Mouse (Mus musculus) megakaryocyte progenitor cell, adult 5-6 weeks (primary cell): ENCODE data around the gene Taf15. TPM values are rescaled to one million over a fixed set of nuclear protein-coding genes. Genes with fewer than 3 reads are reported as not detected.
A peak's percentile ranks its signal among the peaks of the same experiment; 100 is the strongest.

Experiments
- ATAC-seq: replicated peaks from 2 replicates; pipeline ENCODE4 v1.8.0; 2016; ENCODE audit warnings: mild to moderate bottlenecking, moderate TSS enrichment, inconsistent platforms; ENCODE audit not compliant: poor library complexity
- total RNA-seq, 2 experiments: library from RNA; stranded (forward) in 1 of 2; stranded (reverse) in 1 of 2; fragments of 157-497, 149-512 nt in 1 of 2; fragments of 200-1000 nt in 1 of 2; gene quantifications; 2 replicates each; pipeline versions ENCODE4 v1.2.3 to v1.2.4; 2015 to 2017

Taf15 gene
- 68.8 and 73.2 TPM in 2 replicates for total RNA-seq (2015)
- total RNA-seq (2017) = 25.2 and 49.7 TPM in 2 replicates

DNA sequence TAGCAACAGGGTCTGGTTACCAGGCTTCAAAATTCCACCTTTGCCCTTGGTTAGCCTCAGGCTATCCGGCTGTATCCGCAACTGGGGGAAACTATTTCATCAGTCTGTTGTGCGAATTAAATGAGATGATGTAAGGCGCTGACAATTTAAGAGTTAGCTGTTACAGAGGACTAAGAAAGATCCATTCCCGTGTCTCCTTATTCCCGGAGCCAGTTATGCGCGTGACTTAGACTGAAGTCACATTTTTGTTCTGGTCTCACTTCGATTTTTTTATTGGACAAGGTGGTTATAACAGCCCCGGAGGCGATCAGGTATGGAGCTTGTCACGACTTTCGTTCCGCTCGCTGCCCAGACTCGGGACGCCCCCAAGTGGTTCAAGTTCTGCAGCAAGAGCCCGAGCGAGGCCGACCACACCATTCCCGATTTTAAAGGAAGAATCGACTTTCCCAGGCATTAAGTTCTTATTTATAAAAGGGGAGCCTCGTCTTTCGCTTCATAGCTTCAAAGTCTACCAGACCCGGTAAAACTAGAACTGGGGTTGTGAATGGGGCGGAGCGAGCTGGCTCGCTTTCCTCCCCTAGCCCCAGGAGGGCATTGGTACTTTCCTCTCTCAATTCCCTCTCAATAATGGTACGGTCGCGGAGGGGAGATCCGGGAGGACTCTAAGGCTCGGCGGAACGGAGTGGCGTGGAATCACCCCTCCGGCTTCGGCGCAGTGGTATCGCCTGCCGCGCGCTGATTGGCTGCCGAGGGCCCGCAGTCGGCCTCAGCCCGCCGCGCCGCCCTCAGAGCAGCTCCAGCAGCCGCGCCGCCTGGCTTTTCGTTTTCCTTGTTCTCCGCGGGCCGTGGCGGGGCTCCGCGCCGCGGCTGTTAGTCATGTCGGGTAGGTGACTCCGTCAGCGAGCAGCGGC lies at the start of gene Taf15:
Taf15 (plus strand) TSS at position 763 of the 911 bp plus-strand sequence.
- ATAC-seq = peak; percentile 98

DNA sequence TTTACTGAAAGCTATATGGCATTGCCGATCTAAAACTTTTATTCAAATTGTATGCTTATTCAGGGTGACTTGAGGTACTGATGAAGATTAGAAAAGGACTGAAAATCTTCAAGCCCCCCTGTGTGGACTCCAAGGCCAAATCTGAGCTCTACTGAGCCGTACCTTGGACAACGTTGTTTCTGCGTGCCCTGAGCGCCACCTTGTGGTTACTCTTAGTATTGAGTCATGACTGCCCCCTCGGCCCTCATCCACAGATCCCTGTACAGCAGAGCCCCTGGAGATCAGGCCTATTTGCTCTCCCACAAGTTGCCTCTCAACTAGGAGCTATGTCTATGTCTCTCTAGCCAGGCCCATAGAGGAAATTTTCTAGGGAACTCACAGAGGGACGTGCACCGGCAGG lies 48.2 kb upstream of the Taf15 start:
- peak; percentile 67 for ATAC-seq

DNA sequence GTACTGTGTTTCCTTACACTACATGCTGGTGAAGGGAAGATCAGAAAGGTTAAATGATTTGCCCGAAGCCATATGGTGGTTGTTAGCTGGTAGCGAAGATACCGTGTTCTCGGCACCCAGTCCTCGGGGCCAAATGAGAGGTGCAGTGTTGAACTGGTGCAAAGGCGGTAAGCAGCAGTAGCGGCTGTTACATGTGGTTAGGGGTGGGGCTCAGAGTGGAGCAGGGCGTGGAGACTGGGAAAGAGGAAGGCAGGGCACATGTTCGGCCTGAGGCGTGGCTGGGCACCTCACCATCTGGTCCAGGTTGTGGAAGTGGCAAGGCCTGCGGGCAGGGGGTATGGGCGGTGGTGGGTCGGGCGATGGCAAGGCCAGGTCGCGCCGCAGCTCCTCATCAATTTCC lies 45.9 kb upstream of the Taf15 start:
- ATAC-seq = peak; percentile 95

DNA sequence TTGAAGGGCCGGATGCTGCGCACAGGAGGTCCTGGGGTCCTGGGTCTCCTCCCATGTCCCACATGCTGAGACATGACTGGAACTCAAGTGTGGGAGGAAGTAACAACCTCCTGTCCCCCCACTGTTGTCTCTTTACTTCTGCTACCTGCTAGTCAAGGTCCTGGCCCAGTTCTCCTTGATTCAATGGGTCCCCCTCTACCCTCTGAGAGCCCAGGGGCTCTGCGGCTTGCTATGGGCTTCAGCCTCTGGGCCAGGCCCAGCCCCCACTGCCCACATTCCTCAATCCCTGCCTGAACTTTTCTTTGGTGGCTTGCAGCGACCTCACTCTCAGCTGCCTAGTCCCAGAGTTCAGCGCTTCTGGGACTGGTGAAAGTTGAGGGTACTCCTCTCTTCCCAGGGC lies 43.5 kb upstream of the Taf15 start, which contains the start of gene Gas2l2:
Gas2l2 (minus strand) TSS at position 101 of the 400 bp plus-strand sequence.
- no peak for ATAC-seq

DNA sequence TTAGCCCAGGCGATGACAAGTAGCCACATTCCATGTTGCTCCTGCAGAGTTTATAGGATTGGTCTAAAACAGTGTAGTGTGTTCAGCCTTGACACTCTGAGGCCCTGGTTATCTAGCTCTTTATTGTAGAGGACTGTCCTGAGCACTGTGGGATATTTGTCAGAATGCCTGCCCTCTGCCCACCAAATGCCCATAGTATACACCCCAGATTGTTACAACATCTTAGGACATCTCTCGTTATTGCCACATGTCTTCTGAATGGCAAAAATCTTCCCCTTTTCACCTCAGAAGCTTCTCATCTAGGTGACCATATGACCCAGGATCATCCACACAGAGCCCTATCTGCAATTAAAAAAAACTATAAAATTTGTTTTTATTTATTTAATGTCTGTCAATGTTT lies 40.4 kb upstream of the Taf15 start:
- peak; percentile 69 for ATAC-seq

DNA sequence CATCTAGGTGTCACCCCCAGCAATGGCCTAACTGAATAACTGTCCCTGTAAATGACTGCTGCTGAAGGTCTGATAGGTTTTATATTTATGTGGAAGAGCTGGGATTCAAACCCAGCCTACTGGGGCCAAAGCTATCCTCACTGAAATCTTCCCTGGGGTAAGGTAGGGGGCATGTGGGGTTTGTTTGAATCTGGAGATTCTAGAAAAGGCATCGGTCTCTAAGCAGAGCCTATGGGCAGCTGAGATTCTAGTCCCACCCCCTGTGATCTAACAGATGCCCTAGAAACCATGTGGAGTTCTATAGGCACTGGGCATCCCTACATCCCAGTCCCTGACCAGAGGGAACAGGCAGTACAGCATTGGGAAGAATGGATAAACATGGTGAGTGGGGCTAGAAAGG lies 35.5 kb upstream of the Taf15 start, which contains the start of gene 1700020L24Rik:
1700020L24Rik (plus strand) TSS at position 301 of the 400 bp plus-strand sequence.
- no peak for ATAC-seq

DNA sequence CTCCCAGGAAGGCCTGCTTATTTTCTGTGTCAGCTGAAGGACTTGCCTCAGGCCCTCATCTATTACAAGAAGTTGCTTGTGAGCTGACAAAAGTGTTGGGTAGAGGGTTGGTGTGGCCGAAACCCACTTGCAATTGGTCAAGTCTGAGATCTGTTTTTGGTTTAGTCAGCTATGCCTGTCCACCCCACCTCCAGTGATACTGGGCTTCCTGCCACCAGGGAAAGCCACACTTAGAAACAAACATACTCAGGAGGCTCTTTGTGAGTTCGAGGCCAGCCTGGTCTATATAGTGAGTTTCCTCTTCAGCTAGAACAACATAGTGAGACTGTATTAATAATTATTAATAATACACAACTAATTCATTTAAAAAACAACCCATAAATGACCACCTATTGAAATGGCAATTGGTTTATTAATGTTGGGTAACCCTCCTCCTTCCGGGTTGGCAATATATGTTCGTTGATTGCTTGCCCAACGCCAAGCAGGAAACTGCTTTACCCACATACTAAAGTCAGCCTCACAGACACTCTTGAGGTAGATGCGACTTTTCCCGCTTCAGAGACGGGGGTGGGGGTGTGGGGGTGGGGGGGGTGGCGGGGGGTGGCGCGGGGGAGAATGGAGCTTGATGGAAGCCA lies 33.3 kb upstream of the Taf15 start:
- ATAC-seq = peak; percentile 35

DNA sequence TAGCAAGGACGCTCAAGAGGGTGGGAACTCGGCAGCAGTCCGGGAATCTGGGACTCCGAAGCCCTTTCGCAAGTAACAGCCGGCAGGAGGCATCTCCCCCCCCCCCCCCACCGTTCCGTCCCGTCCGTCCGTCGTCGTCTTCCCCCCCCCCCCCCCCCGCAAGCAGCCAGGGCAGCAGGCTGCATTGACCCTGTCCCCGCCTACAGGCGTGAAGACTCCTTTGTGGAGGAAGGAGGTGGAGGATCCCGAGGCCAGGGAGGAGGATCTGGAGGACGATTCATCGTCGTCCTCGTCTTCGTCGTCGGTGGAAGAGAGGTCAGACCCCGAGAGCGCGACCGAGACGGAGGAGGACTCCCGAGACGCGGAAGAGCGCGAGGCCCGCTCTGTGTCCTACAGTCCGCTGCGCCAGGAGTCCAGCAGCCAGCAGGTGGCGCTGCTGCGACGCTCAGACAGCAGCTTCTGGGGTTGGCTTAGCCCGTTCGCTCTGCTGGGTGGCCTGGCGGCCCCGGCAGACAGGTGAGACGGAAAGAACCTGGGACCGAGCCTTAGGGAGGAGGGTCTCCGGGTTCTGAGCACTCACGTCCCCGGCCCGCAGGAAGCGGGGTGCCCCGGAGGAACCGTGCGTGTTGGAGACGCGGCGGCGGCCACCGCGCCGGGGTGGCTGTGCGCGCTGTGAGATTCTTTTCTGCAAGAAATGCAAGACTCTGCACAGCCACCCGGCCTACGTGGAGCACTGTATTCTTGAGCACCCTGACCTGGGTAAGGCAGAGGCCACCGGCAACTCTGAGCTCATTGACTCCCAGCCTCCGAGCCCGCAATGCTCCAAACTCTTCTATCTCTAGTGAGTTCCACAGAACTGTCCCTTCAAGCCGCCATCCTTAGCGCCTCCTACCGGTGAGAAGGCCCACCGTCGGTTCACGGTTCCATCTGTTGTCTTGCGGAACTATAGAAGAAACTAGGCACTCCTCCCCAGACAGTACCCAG lies 32.5 kb upstream of the Taf15 start:
- ATAC-seq = peak; percentile 80

DNA sequence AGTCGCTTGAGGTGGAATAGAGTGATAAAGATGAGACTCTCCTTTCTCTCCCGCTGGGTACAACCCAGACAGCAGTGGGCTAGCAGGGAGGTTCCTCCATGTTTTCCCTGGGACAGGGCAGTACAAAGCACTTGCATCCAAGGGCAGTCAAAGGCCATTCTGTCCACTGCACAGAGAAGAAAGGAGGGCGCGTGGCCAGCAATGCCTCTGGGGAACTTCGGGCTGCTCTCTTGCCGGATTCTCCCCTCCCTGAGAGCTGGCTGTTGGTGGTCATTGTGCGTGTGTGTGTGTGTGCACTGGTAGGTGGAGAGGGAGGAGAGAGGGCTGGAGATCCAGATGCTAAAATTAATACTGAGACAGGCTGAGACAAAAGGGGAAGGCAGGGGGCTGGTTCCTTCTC lies 31.7 kb upstream of the Taf15 start:
- ATAC-seq = no peak

DNA sequence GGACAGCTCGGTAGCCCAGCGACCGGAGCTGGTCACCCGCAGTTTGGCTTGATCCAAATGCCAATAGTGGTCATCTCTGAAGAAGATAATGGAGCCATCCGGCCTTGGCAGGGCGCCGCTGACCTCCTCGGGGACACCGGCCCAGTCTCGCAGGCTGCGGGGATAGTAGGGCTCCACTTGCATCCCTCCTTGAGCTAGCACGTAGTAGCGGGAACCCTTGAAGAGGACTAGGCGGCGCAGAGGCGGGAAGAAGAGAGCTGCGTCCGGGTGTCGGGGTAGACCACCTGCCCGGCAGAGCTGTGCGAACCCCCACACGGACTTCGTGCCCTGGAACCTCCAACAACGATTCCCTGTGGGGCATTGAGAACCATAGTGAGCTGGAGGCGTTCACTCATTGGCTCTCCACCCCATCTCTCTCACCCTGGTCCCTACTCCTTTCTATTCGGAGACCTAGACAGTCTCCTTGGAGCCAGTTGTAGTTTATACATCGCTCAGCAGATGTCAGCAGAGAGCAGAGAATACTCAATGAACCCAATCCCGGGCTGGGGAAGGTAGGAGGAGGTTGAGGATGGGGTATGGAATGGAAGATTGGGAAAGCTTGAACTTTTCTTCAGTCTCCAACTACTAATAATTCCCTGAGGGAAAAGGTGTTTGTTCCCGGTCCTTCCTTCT lies 30.2 kb upstream of the Taf15 start:
- peak; percentile 54 for ATAC-seq

DNA sequence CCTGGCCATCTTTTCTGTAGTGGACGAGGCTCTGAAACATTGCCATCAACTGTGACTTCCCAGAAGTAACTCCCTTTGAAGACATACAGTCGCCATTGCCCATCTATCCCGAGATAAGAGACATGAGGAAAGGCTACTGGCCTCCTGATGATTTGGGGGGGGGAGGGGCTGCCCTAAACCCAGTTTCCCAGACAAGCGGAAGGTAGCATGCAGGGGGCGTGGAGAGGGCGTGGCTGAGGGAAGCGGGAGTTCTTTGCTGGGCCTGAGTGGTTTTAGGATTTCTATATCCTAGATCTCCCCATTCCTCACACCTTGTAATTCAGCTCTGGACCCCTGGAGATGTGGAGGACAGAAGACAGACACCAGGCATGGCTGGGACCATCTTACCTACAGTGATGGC lies 29.1 kb upstream of the Taf15 start:
- ATAC-seq = no peak

DNA sequence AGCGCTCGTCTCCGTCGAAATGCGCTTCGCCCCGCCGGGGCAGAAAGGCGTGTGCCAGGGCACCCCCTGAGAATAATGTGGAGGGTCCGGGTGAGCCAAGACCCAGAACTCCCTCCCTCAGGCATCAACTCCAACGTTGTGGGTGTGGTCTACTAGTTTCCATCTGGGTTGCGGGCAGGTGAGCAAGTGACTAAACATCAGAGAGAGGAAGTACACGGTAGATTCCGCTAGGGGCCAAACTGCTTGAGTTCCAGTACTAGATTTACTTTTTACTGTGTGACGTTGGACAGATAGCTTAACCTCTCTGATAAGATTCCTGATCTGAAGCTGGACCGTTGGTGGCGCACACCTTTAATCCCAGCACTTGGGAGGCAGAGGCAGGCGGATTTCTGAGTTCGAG lies 27.9 kb upstream of the Taf15 start:
- ATAC-seq = peak; percentile 9; the same call in 1 of the 2 replicates

DNA sequence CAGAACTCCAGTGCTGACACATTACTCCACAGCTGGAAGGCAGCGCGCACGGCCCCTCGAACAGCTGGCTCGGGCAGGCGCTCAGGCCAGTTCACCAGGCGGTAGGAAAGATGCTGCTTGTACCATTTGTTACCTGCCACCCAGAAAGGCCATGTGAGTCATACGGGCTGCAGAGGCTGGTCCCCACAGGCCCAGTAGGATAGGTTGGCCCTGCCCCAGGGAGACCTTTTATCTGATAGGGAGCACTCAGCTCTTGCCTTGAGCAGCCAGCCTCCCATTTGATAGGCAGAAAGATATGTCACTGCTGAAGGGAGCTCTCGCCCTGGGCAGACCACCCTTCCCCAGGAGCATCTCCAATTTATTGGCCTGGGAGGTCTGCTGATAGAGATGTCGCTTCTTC lies 25.3 kb upstream of the Taf15 start:
- no peak for ATAC-seq

DNA sequence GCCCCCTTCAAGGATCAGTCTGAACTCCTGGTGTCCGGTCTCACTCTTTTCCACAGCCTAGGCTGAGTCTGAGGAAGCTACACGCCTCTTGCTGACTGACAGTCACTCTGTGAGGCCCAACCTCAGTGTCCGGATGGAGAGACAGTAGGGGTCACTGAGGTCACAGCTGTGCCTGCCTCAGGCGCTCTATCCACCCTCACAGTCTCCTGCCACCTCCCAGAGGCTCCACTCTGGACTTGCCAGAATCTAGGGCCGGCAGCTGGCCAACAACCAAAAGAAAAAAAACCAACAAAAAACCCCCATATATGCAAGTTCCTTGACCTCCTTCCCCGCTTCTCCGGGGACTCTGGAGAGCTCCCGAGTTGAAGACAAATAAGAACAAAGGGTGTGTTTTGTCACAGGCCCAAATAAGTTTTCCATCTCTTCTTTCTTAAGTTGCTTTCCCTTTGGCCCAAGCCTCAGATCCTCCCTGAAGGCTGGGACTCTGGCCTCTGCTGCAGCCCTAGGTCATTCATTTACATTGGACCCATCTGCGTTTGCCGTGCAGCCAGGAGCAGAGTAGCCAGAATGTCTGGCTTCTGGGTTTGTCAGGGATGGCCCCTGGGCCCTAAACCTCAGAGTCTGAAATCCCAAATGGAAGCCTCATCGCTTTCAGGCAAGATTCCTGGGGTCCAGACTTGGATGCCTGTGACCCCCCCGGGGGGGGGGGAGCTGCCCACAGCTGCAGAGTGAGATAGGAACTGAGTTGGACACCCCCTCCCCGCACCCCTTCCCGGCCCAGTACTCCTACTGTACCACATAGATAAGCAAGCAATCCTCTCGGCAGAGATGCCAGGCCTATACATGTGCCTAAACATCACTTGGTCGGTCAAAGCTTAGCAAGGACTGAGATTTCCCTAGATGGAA lies 24.6 kb upstream of the Taf15 start:
- ATAC-seq = no peak; the same call in 1 of the 2 replicates

DNA sequence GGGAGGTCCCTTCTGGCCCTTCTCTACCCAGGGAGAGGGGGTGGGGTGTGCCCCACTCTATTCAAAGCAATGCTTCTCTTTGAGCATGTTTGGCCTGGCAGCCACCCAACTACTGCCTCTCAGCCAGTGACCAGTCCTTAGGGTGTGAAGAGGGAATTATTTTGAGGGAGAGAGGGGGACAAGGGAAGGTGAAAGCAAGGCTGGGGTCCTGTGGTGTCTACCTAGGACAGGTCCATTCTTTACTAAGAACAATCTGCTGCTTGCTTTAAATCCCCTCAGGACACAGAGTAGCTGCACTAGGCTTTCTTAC lies 24.0 kb upstream of the Taf15 start:
- ATAC-seq = no peak

DNA sequence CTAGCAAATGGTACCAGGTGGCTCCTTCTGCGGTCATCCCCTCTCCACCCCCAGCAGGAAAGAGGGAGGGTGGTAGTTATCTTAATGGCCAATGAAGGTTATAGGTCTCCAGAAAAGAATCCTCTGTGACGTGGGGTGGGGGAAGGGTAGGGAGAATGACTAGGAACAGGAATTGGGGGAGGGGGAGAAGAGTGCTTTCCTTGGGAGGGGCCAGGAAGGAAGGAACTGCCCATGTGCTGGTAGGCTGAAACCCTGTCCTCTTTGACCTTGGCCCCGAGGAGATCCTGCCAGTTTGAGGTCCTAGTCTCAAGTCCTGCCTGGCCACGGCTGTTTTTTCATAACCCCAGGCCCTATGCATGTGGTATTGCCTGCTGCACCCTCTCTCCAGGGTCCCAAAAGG lies 23.6 kb upstream of the Taf15 start:
- no peak for ATAC-seq

DNA sequence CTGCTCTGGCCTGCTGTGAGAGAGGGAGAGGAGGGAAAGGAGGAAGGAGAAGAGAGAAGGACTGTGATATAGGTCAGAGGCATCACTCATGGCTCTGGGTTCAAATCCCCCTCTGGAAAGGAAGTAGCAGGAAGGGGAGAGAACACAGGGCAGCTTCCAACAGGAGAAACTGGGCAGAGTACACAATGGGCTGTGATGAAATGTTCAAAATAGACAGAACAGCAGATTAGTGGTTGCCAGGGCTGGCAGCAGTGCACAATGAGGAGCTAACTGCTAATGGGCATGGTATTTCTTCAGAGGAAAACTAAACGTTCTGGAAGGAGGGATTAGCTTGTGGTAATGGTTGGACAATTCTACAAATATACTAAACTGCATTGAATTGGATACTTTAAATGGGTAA lies 22.3 kb upstream of the Taf15 start:
- no peak for ATAC-seq

DNA sequence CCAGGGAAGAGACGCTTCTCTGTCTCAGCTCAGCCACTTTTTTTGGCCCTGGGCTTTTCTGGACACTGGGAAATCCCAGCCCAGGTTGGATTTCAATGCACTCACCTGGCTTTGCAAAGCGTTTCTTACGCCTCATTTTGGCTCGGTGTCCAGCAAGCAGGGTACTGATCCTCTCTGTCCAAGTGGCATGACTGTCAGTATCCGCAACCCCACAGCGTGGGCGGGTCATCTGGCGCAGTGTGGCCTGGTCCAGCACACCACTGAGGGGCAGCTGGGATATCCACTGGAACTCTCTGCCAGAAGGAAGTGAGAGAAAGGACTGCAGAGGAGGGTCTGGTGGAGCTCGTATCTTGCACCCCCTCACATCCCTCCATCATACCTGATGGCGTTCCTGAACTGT lies 21.6 kb upstream of the Taf15 start:
- no peak for ATAC-seq

DNA sequence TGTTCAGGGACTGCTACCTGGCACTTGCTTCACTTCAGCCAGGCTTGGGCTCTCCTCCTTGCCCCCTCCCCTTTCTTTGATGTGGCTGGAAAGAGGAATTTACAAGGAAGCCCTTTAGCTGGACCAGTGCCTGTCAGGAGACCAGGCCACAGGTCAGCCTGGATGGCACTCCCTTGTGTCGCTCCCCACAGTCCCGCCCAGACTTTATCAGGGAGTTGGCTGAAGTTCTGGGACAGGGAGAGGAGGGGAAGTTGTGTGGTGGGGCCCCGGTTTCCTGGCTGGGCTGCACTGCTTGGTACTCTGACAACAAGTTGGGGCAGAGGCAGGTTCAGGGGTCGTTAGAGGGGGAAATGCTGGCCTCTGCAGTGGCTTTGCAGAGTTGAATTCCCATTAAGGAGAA lies 18.3 kb upstream of the Taf15 start:
- peak; percentile 67 for ATAC-seq
